Mouse (Mus musculus): ENCODE measurements around the gene Ube2m.
"Not testable (repeated sequence)": the region's sequence is repeated elsewhere in the genome, so short reads cannot be mapped to it uniquely, and the experiment has no call there.

Gene Ube2m

GRCm38 (mm10) chr7:13037901-13038555, at the start of gene Ube2m:
TSS of gene Ube2m (minus strand) at chr7:13038275.
- DNase-seq (ENCODE audit: low read depth, low spot score), result peak; percentile 94

GRCm38 (mm10) chr7:13072293-13072692, 34.2 kb upstream of the Ube2m start:
- DNase-seq (ENCODE audit: low read depth, low spot score), result no peak

GRCm38 (mm10) chr7:13063399-13063798, 25.3 kb upstream of the Ube2m start:
- not testable (repeated sequence) for DNase-seq (ENCODE audit: low read depth, low spot score)

- peak; percentile 91 for DNase-seq (ENCODE audit: low read depth, low spot score)
Measured at GRCm38 (mm10) chr7:13059536-13059935, 21.5 kb upstream of the Ube2m start.

GRCm38 (mm10) chr7:13056913-13057700, 19.0 kb upstream of the Ube2m start:
- DNase-seq (ENCODE audit: low read depth, low spot score), result peak; percentile 77

GRCm38 (mm10) chr7:13054287-13055010, 16.4 kb upstream of the Ube2m start, which contains the start of gene Mzf1:
TSS of gene Mzf1 (minus strand) at chr7:13054764.
- DNase-seq (ENCODE audit: low read depth, low spot score), result peak; percentile 99

GRCm38 (mm10) chr7:13053961-13054286, 15.8 kb upstream of the Ube2m start:
- no peak for DNase-seq (ENCODE audit: low read depth, low spot score)

- peak; percentile 12 for DNase-seq (ENCODE audit: low read depth, low spot score)
Measured at GRCm38 (mm10) chr7:13053501-13053900, 15.4 kb upstream of the Ube2m start.

GRCm38 (mm10) chr7:13053001-13053400, 14.9 kb upstream of the Ube2m start:
- no peak for DNase-seq (ENCODE audit: low read depth, low spot score)

GRCm38 (mm10) chr7:13046084-13046483, 8.0 kb upstream of the Ube2m start:
- DNase-seq (ENCODE audit: low read depth, low spot score), result peak; percentile 84

GRCm38 (mm10) chr7:13044254-13044625, 6.2 kb upstream of the Ube2m start:
- DNase-seq (ENCODE audit: low read depth, low spot score), result no peak

- DNase-seq (ENCODE audit: low read depth, low spot score), result no peak
Measured at GRCm38 (mm10) chr7:13043445-13044253, 5.6 kb upstream of the Ube2m start.

- DNase-seq (ENCODE audit: low read depth, low spot score), result no peak
Measured at GRCm38 (mm10) chr7:13043120-13043444, 5.0 kb upstream of the Ube2m start.

- DNase-seq (ENCODE audit: low read depth, low spot score), result no peak
Measured at GRCm38 (mm10) chr7:13042511-13042910, 4.4 kb upstream of the Ube2m start.

GRCm38 (mm10) chr7:13041256-13041655, 3.2 kb upstream of the Ube2m start:
- DNase-seq (ENCODE audit: low read depth, low spot score), result no peak

- no peak for DNase-seq (ENCODE audit: low read depth, low spot score)
Measured at GRCm38 (mm10) chr7:13039181-13039580, 1.1 kb upstream of the Ube2m start.

- DNase-seq (ENCODE audit: low read depth, low spot score), result no peak
Measured at GRCm38 (mm10) chr7:13038621-13039169, 620 bp upstream of the Ube2m start.

GRCm38 (mm10) chr7:13037366-13037765, 709 bp downstream of the Ube2m start:
- DNase-seq (ENCODE audit: low read depth, low spot score), result no peak

- DNase-seq (ENCODE audit: low read depth, low spot score), result no peak
Measured at GRCm38 (mm10) chr7:13036806-13037205, 1.3 kb downstream of the Ube2m start.

GRCm38 (mm10) chr7:13035211-13035855, 2.7 kb downstream of the Ube2m start:
- DNase-seq (ENCODE audit: low read depth, low spot score), result no peak

All from ES-CJ7 (cell line).